Mouse (Mus musculus) kidney, postnatal 0 days (tissue): ENCODE measurements at regions not wholly inside any gene's neighbourhood (a gene's known extent, or its start where the extent isn't known, plus 50 kb on each side); places are given as distances from the start of the nearest gene placed in this dataset.
"Not testable (repeated sequence)": the region's sequence is repeated elsewhere in the genome, so short reads cannot be mapped to it uniquely, and the experiment has no call there.

Experiments
- ATAC-seq: fragments of 200-750 bp; cut with Nextera tagmentation; replicated peaks from 2 replicates; pipeline ENCODE4 v1.8.0; 2017; ENCODE audit warnings: low read depth, moderate number of reproducible peaks, moderate TSS enrichment, moderate library complexity; ENCODE audit not compliant: low FRiP score
- DNase-seq: peaks from one replicate; pipeline ENCODE4 v3.0.0-alpha.2; 2016; ENCODE audit warnings: low spot score
- H3K27ac ChIP-seq: fragments of 300-500 bp; sonication (generic); 2 replicates; pipeline ENCODE4 v1.5.1; 2014; ENCODE audit warnings: mild to moderate bottlenecking
- H3K27me3 ChIP-seq: fragments of 300-500 bp; sonication (generic); 2 replicates; pipeline ENCODE4 v1.6.1; 2014; ENCODE audit warnings: low read length, mixed read lengths; ENCODE audit not compliant: insufficient read depth
- H3K36me3 ChIP-seq: fragments of 300-500 bp; sonication (generic); 2 replicates; pipeline ENCODE4 v1.6.1; 2014; ENCODE audit warnings: low read length, mixed read lengths; ENCODE audit not compliant: insufficient read depth
- H3K4me1 ChIP-seq: fragments of 300-500 bp; sonication (generic); replicated peaks from 2 replicates; pipeline ENCODE4 v1.6.1; 2014; ENCODE audit warnings: antibody characterized with exemption, low read length, mixed read lengths; ENCODE audit not compliant: insufficient read depth
- H3K4me2 ChIP-seq: fragments of 300-500 bp; sonication (generic); 2 replicates; pipeline ENCODE4 v1.6.1; 2014; ENCODE audit warnings: mild to moderate bottlenecking, low read length, moderate library complexity, mixed read lengths
- H3K4me3 ChIP-seq: fragments of 300-500 bp; sonication (generic); replicated peaks from 2 replicates; pipeline ENCODE4 v1.5.1; 2014; ENCODE audit warnings: low read depth, low read length
- H3K9ac ChIP-seq: fragments of 300-500 bp; sonication (generic); 2 replicates; pipeline ENCODE4 v1.6.1; 2014; ENCODE audit warnings: low read depth, low read length
- H3K9me3 ChIP-seq: fragments of 300-500 bp; sonication (generic); replicated peaks from 2 replicates; pipeline ENCODE4 v1.6.1; 2016; ENCODE audit warnings: low read length, inconsistent platforms, mixed read lengths
- CTCF ChIP-seq: IDR thresholded peaks from 2 replicates; pipeline ENCODE4 v1.5.1; 2016; ENCODE audit warnings: antibody characterized with exemption, low read depth, mild to moderate bottlenecking, moderate library complexity
- WGBS: fragments of 180-500 bp; shearing (Covaris S2); extraction: QIAGEN DNeasy Blood & Tissue Kit; methylation state at CpG from one replicate; pipeline ENCODE4 v1.1.7; 2014; 5-methylcytosine and 5-hydroxymethylcytosine counted together

DNA sequence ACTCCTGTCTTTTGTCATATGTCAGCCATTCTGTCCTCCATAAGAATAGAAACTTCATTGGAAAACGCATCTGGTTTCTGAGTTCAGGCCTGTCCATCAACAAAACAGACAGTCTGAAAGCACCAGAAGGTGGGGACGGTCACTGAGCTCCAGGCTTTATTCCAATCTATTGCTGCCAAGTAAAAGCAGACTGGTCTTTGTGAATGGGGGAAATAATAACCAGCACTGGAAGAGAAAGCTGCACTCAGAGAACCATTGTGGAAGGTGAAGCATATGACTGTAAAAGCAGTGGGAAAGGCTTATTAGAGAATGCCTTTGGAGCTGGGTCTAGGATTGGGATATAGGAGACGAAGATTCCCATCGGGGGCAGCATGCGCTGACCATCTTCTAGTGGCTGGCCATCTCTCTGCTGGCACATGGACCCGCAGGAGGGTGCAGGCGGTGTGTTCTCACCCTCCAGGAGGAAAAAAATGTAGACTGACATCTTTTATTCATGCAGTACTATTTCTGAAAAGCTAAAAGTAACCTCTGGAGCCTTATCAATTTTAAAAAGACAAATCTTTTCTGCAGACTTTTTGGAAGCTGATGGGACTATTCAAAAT is 1638.0 kb downstream of the Car8 start:
- no peak for TF ChIP-seq CTCF
- no peak overlapping the region for H3K9ac ChIP-seq
- no peaks in the 10 kb centered on the region for H3K36me3 ChIP-seq
- H3K4me2 ChIP-seq = no peak overlapping the region
- no peak overlapping the region for H3K27ac ChIP-seq
- WGBS = 78% methylated on average over 7 of the region's 7 CpGs
- no peak for ATAC-seq
- no peaks in the 10 kb centered on the region for H3K4me1 ChIP-seq
- H3K9me3 ChIP-seq = no peaks in the 10 kb centered on the region
- DNase-seq = no peak
- no peaks in the 10 kb centered on the region for H3K27me3 ChIP-seq
- no peak overlapping the region for H3K4me3 ChIP-seq

DNA sequence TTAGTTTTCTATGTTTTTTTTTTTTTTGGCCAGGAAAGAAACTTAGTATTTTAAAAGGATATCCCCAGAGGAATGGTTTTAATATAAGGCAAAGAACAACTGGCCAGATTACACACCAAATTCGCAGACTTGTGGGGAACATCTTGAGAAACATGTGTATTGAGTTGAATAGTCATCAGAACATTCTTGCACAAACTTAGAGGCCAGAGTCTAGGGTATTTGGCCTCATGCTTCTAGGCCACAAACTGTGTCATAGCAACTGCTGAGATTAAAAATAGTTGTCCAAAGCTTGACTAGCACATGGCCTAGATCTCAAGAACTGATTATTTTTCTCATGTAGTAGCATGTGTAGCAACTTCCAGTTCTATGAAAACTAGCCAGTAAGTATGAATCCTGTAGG is 1642.5 kb downstream of the Car8 start:
- H3K4me3 ChIP-seq = no peak overlapping the region
- no peak overlapping the region for H3K9ac ChIP-seq
- H3K4me1 ChIP-seq = no peaks in the 10 kb centered on the region
- no peak for TF ChIP-seq CTCF
- no peak for DNase-seq
- no peak overlapping the region for H3K27ac ChIP-seq
- H3K27me3 ChIP-seq = no peaks in the 10 kb centered on the region
- ATAC-seq = no peak
- no peak overlapping the region for H3K4me2 ChIP-seq
- H3K36me3 ChIP-seq = no peaks in the 10 kb centered on the region
- 65% methylated on average over 1 of the region's 1 CpGs for WGBS
- no peaks in the 10 kb centered on the region for H3K9me3 ChIP-seq

- H3K4me1 ChIP-seq, H3K36me3 ChIP-seq, H3K4me3 ChIP-seq, H3K27me3 ChIP-seq, H3K9ac ChIP-seq, DNase-seq, H3K9me3 ChIP-seq, ATAC-seq, H3K27ac ChIP-seq, H3K4me2 ChIP-seq: not testable (repeated sequence)
- 73% methylated on average over 3 of the region's 3 CpGs for whole genome bisulfite sequencing
Measured at GRCm38 (mm10) chr4:6592890-6593289, 1646.0 kb downstream of the Car8 start.

GRCm38 (mm10) chr4:6561604-6562357 is 1677.1 kb downstream of the Car8 start:
- no peaks in the 10 kb centered on the region for H3K9me3 ChIP-seq
- no peak overlapping the region for H3K27ac ChIP-seq

GRCm38 (mm10) chr4:6539626-6540025 is 1699.2 kb downstream of the Car8 start:
- Histone ChIP-seq H3K4me3 (no peak overlapping the region), H3K4me2 (no peak overlapping the region), H3K27ac (no peak overlapping the region), H3K9me3 (no peaks in the 10 kb centered on the region), H3K27me3 (no peaks in the 10 kb centered on the region), H3K9ac (no peak overlapping the region), H3K36me3 (no peaks in the 10 kb centered on the region), H3K4me1 (no peaks in the 10 kb centered on the region)
- no peak for ATAC-seq
- no peak for TF ChIP-seq CTCF
- no peak for DNase-seq
- WGBS = 93% methylated on average over 5 of the region's 5 CpGs

More at GRCm38 (mm10) chr4:6561604-6562357, 1677.1 kb downstream of the Car8 start:
- 30% methylated on average over 11 of the region's 11 CpGs for WGBS
- H3K9ac ChIP-seq = no peak overlapping the region
- peak; percentile 89 for TF ChIP-seq CTCF
- H3K27me3 ChIP-seq = no peaks in the 10 kb centered on the region
- no peak overlapping the region for H3K4me3 ChIP-seq
- H3K36me3 ChIP-seq = no peaks in the 10 kb centered on the region
- H3K4me1 ChIP-seq = no peaks in the 10 kb centered on the region
- ATAC-seq (0 out of 2 replicates have a peak, but pooled peaks have one; percentile 21), DNase-seq (peak; percentile 76)
- no peak overlapping the region; the same call in 1 of the 2 replicates for H3K4me2 ChIP-seq

- H3K27ac ChIP-seq = no peak overlapping the region
- H3K27me3 ChIP-seq = no peaks in the 10 kb centered on the region
- H3K4me1 ChIP-seq = no peaks in the 10 kb centered on the region
- H3K9ac ChIP-seq = no peak overlapping the region
- H3K4me2 ChIP-seq = no peak overlapping the region
- no peak for ATAC-seq
- 57% methylated on average over 1 of the region's 1 CpGs for WGBS
- no peak for DNase-seq
- no peaks in the 10 kb centered on the region for H3K9me3 ChIP-seq
- no peaks in the 10 kb centered on the region for H3K36me3 ChIP-seq
- TF ChIP-seq CTCF = no peak
- no peak overlapping the region for H3K4me3 ChIP-seq
Measured at GRCm38 (mm10) chr4:6532441-6532840, 1706.4 kb downstream of the Car8 start.
